Mouse (Mus musculus): ENCODE results near the gene Eva1c.

- TF ChIP-seq CTCF (IDR thresholded peaks at IDR 0.05; ENCODE audit: control insufficient read depth, insufficient read depth, low read length): no peak
- no peak for TF ChIP-seq POLR2A (IDR thresholded peaks at IDR 0.05; ENCODE audit: borderline replicate concordance, control insufficient read depth, low read depth, low read length)
Measured at GRCm38 (mm10) chr16:90885781-90886565, 59.5 kb downstream of the Eva1c start.
